Mouse (Mus musculus): ENCODE results near the gene Myrip.
"Not testable (repeated sequence)": the region's sequence is repeated elsewhere in the genome, so short reads cannot be mapped to it uniquely, and the experiment has no call there.

- not testable (repeated sequence) for TF ChIP-seq TAL1, GATA1 (IDR thresholded peaks at IDR 0.05; ENCODE audit: low read length)
Measured at GRCm38 (mm10) chr9:120331048-120331447, 29.7 kb downstream of the Myrip start.

Measured in erythroblast, embryonic 14.5 days (primary cell).